Mouse (Mus musculus) liver (tissue): ENCODE results near the gene Psme1.

Source experiments
- DNase-seq: peaks from one replicate; pipeline ENCODE4 v3.0.0-alpha.2; 2020; ENCODE audit warnings: mixed read lengths

Psme1 gene

GRCm38 (mm10) chr14:55571760-55572159, 6.2 kb upstream of the Psme1 start:
- DNase-seq: no peak

- no peak for DNase-seq
Measured at GRCm38 (mm10) chr14:55575302-55575701, 2.6 kb upstream of the Psme1 start, which contains the start of gene Fitm1. Fitm1 (plus strand) TSS chr14:55575617.

- no peak for DNase-seq
Measured at GRCm38 (mm10) chr14:55575711-55576110, 2.2 kb upstream of the Psme1 start.

GRCm38 (mm10) chr14:55576376-55576775, 1.5 kb upstream of the Psme1 start:
- no peak for DNase-seq

- peak; percentile 51 for DNase-seq
Measured at GRCm38 (mm10) chr14:55578668-55579269, 846 bp downstream of the Psme1 start.

- no peak for DNase-seq
Measured at GRCm38 (mm10) chr14:55579511-55580496, 1.9 kb downstream of the Psme1 start.

GRCm38 (mm10) chr14:55580731-55581130, 2.8 kb downstream of the Psme1 start:
- no peak for DNase-seq

- peak; percentile 30 for DNase-seq
Measured at GRCm38 (mm10) chr14:55581981-55582681, 4.2 kb downstream of the Psme1 start.

- DNase-seq: no peak
Measured at GRCm38 (mm10) chr14:55584303-55584701, 6.4 kb downstream of the Psme1 start.

GRCm38 (mm10) chr14:55584702-55585565, 7.0 kb downstream of the Psme1 start, which contains the start of gene Emc9:
Emc9 (minus strand) TSS chr14:55585302.
- peak; percentile 93 for DNase-seq

- peak; percentile 72 for DNase-seq
Measured at GRCm38 (mm10) chr14:55585566-55585960, 7.6 kb downstream of the Psme1 start.

- peak; percentile 61 for DNase-seq
Measured at GRCm38 (mm10) chr14:55586149-55586548, 8.2 kb downstream of the Psme1 start.

- no peak for DNase-seq
Measured at GRCm38 (mm10) chr14:55589271-55589670, 11.3 kb downstream of the Psme1 start.

- no peak for DNase-seq
Measured at GRCm38 (mm10) chr14:55589771-55590448, 12.0 kb downstream of the Psme1 start.

- DNase-seq: peak; percentile 95
Measured at GRCm38 (mm10) chr14:55590748-55591330, 12.9 kb downstream of the Psme1 start, which contains the start of gene Psme2. Psme2 (minus strand) TSS chr14:55591113.

GRCm38 (mm10) chr14:55591331-55591891, 13.5 kb downstream of the Psme1 start, which contains the start of gene Rnf31:
Rnf31 (plus strand) TSS chr14:55591708.
- DNase-seq: peak; percentile 96

- no peak for DNase-seq
Measured at GRCm38 (mm10) chr14:55592226-55592625, 14.3 kb downstream of the Psme1 start.

- DNase-seq: no peak
Measured at GRCm38 (mm10) chr14:55596036-55596690, 18.2 kb downstream of the Psme1 start.

- no peak for DNase-seq
Measured at GRCm38 (mm10) chr14:55598521-55599390, 20.8 kb downstream of the Psme1 start.
